Mouse (Mus musculus): ENCODE data around the gene Ralgapa1.
"Not testable (repeated sequence)": the region's sequence is repeated elsewhere in the genome, so short reads cannot be mapped to it uniquely, and the experiment has no call there.

Gene Ralgapa1

GRCm38 (mm10) chr12:55586936-55587335 is 234.0 kb downstream of the Ralgapa1 start:
- DNase-seq, result not testable (repeated sequence)

GRCm38 (mm10) chr12:55573794-55574193 is 247.2 kb downstream of the Ralgapa1 start:
- no peak for DNase-seq

GRCm38 (mm10) chr12:55573089-55573488 is 247.9 kb downstream of the Ralgapa1 start:
- no peak for DNase-seq

GRCm38 (mm10) chr12:55571661-55572060 is 249.3 kb downstream of the Ralgapa1 start:
- no peak for DNase-seq

GRCm38 (mm10) chr12:55571181-55571580 is 249.8 kb downstream of the Ralgapa1 start:
- no peak for DNase-seq

- DNase-seq, result no peak
Observed at GRCm38 (mm10) chr12:55570646-55571045, 250.3 kb downstream of the Ralgapa1 start.

GRCm38 (mm10) chr12:55569676-55570075 is 251.3 kb downstream of the Ralgapa1 start:
- no peak for DNase-seq

- DNase-seq, result no peak
Observed at GRCm38 (mm10) chr12:55568466-55568865, 252.5 kb downstream of the Ralgapa1 start.

GRCm38 (mm10) chr12:55566837-55567236 is 254.1 kb downstream of the Ralgapa1 start:
- no peak for DNase-seq

- no peak for DNase-seq
Observed at GRCm38 (mm10) chr12:55565867-55566266, 255.1 kb downstream of the Ralgapa1 start.

- no peak for DNase-seq
Observed at GRCm38 (mm10) chr12:55565206-55565605, 255.8 kb downstream of the Ralgapa1 start, which contains the start of gene Aldoart2. TSS of gene Aldoart2 (plus strand) at chr12:55565239.

GRCm38 (mm10) chr12:55564187-55564963 is 256.6 kb downstream of the Ralgapa1 start:
- DNase-seq, result no peak

GRCm38 (mm10) chr12:55563742-55564141 is 257.2 kb downstream of the Ralgapa1 start:
- DNase-seq, result no peak

GRCm38 (mm10) chr12:55560025-55560690 is 260.8 kb downstream of the Ralgapa1 start:
- no peak for DNase-seq

GRCm38 (mm10) chr12:55559184-55559855 is 261.6 kb downstream of the Ralgapa1 start:
- DNase-seq, result no peak

- no peak for DNase-seq
Observed at GRCm38 (mm10) chr12:55557866-55558265, 263.1 kb downstream of the Ralgapa1 start.

GRCm38 (mm10) chr12:55554901-55555300 is 266.1 kb downstream of the Ralgapa1 start:
- not testable (repeated sequence) for DNase-seq
